Mouse (Mus musculus) myocyte (in vitro differentiated cells): Measurements from ENCODE around the gene Krt83.

Experiments used
- CEBPB ChIP-seq: IDR thresholded peaks from 2 replicates; pipeline ENCODE4 v1.6.1; 2011; ENCODE audit warnings: mild to moderate bottlenecking, moderate library complexity; ENCODE audit not compliant: poor library complexity, insufficient read depth, severe bottlenecking
- E2F4 ChIP-seq: IDR thresholded peaks from one replicate; pipeline ENCODE4 v1.6.1; 2011; ENCODE audit warnings: mild to moderate bottlenecking, control low read depth, moderate library complexity; ENCODE audit not compliant: insufficient read depth
- MAX ChIP-seq: IDR thresholded peaks from one replicate; pipeline ENCODE4 v1.6.1; 2011; ENCODE audit warnings: low read depth, mild to moderate bottlenecking, control low read depth
- MYOD1 ChIP-seq, 3 experiments: IDR thresholded peaks; one replicate each; pipeline ENCODE4 v1.6.1; 2011; ENCODE audit warnings: control low read depth in 2 of 3, low read depth in 2 of 3, mild to moderate bottlenecking in 2 of 3, moderate library complexity in 1 of 3; ENCODE audit not compliant: insufficient read length in 2 of 3, control insufficient read depth in 1 of 3
- MYOG ChIP-seq, 3 experiments: IDR thresholded peaks; one replicate each; pipeline ENCODE4 v1.6.1; 2011; ENCODE audit warnings: control low read depth in 2 of 3, low read depth in 2 of 3, mild to moderate bottlenecking in 2 of 3; ENCODE audit not compliant: insufficient read length in 2 of 3, control insufficient read depth in 1 of 3, insufficient read depth in 1 of 3
- POLR2A ChIP-seq: IDR thresholded peaks from one replicate; pipeline ENCODE4 v1.6.1; 2011; ENCODE audit warnings: low read depth, mild to moderate bottlenecking, control low read depth, moderate library complexity; ENCODE audit not compliant: insufficient read length
- POLR2AphosphoS2 ChIP-seq: IDR thresholded peaks from one replicate; pipeline ENCODE4 v1.6.1; 2011; ENCODE audit warnings: low read depth, control low read depth; ENCODE audit not compliant: insufficient read length
- REST ChIP-seq: IDR thresholded peaks from one replicate; pipeline ENCODE4 v1.6.1; 2011; ENCODE audit warnings: mild to moderate bottlenecking, control low read depth, moderate library complexity; ENCODE audit not compliant: insufficient read depth, insufficient read length
- SRF ChIP-seq: IDR thresholded peaks from one replicate; pipeline ENCODE4 v1.6.1; 2011; ENCODE audit warnings: low read depth; ENCODE audit not compliant: control insufficient read depth, insufficient read length
- TCF12 ChIP-seq: IDR thresholded peaks from one replicate; pipeline ENCODE4 v1.6.1; 2011; ENCODE audit warnings: mild to moderate bottlenecking, control low read depth; ENCODE audit not compliant: poor library complexity, insufficient read depth, severe bottlenecking
- TCF3 ChIP-seq: IDR thresholded peaks from one replicate; pipeline ENCODE4 v1.6.1; 2011; ENCODE audit warnings: low read depth, control low read depth; ENCODE audit not compliant: insufficient read length
- USF1 ChIP-seq: IDR thresholded peaks from one replicate; pipeline ENCODE4 v1.6.1; 2011; ENCODE audit warnings: low read depth, mild to moderate bottlenecking, control low read depth, moderate library complexity

DNA sequence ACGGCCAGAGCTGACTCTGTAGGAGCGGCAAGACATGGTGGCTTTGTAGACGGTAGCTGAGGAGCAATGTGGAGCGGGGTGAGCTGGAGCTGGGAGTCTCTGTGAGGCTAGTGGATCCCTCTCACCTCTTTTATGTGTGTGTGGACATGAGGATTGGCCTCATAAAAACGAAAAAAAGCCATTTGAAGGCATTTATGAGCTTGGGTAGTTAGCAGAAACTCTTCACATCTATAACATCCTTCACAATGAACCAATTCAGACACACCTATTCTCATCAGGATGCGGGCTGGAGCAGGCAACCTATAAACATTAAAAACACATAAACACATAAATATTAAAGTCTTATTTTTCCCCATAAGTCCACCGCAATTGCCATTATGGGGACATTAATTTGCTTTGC, 41.4 kb upstream of the Krt83 start, which contains the start of gene Krt84:
- TF ChIP-seq TCF12, result no peak
- no peak for TF ChIP-seq POLR2AphosphoS2
- TF ChIP-seq MYOG (IDR thresholded peaks at IDR 0.05; ENCODE audit: control insufficient read depth in 1 of 3, insufficient read depth in 1 of 3, insufficient read length in 2 of 3, low read depth in 2 of 3), result no peak
- TF ChIP-seq USF1, result no peak
- no peak for TF ChIP-seq POLR2A
- TF ChIP-seq E2F4, result no peak
- TF ChIP-seq MAX, result no peak
- no peak for TF ChIP-seq TCF3
- no peak for TF ChIP-seq REST
- TF ChIP-seq MYOD1 (IDR thresholded peaks at IDR 0.05; ENCODE audit: control insufficient read depth in 1 of 3, insufficient read length in 2 of 3, low read depth in 2 of 3), result no peak
- no peak for TF ChIP-seq CEBPB
- TF ChIP-seq SRF, result no peak
